Mouse (Mus musculus) heart, embryonic 14.5 days (tissue): ENCODE data around the gene Ttc29. TPM values are rescaled to one million over a fixed set of nuclear protein-coding genes. Genes with fewer than 3 reads are reported as not detected.

Experiments used
- ATAC-seq: fragments of 200-750 bp; cut with Nextera tagmentation; 2 replicates; pipeline ENCODE4 v1.8.0; 2017; ENCODE audit warnings: low read depth, moderate TSS enrichment; ENCODE audit not compliant: insufficient number of reproducible peaks, insufficient read depth, low FRiP score
- H3K27ac ChIP-seq, 2 experiments: fragments of 200-500 bp in 1 of 2; fragments of 300-500 bp in 1 of 2; sonication (generic) in 1 of 2; replicated peaks in 1 of 2; 2 replicates each; pipeline ENCODE4 v1.5.1; 2012 to 2014; ENCODE audit warnings: low read depth in 2 of 2, low read length in 2 of 2, control low read depth in 1 of 2, mild to moderate bottlenecking in 1 of 2, mixed read lengths in 1 of 2; ENCODE audit not compliant: control insufficient read depth in 1 of 2, insufficient read depth in 1 of 2
- H3K27me3 ChIP-seq: fragments of 300-500 bp; sonication (generic); 2 replicates; pipeline ENCODE4 v1.6.1; 2014; ENCODE audit warnings: mild to moderate bottlenecking, low read length, control low read depth; ENCODE audit not compliant: control insufficient read depth, insufficient read depth
- H3K36me3 ChIP-seq: fragments of 300-500 bp; sonication (generic); 2 replicates; pipeline ENCODE4 v1.6.1; 2014; ENCODE audit warnings: mild to moderate bottlenecking, control low read depth, low read length, mixed read lengths; ENCODE audit not compliant: control insufficient read depth, insufficient read depth
- H3K4me1 ChIP-seq, 2 experiments: fragments of 200-500 bp in 1 of 2; fragments of 300-500 bp in 1 of 2; sonication (generic) in 1 of 2; 2 replicates each; pipeline ENCODE4 v1.6.1; 2012 to 2014; ENCODE audit warnings: low read length in 2 of 2, control low read depth in 1 of 2, mixed read lengths in 1 of 2; ENCODE audit not compliant: control insufficient read depth in 2 of 2, insufficient read depth in 2 of 2
- H3K4me2 ChIP-seq: fragments of 300-500 bp; sonication (generic); 2 replicates; pipeline ENCODE4 v1.6.1; 2014; ENCODE audit warnings: mild to moderate bottlenecking, low read length
- H3K4me3 ChIP-seq, 2 experiments: fragments of 200-500 bp in 1 of 2; fragments of 300-500 bp in 1 of 2; sonication (generic) in 1 of 2; 2 replicates each; pipeline ENCODE4 v1.5.1; 2012 to 2014; ENCODE audit warnings: low read length in 2 of 2, mild to moderate bottlenecking in 2 of 2, control low read depth in 1 of 2, low read depth in 1 of 2, moderate library complexity in 1 of 2; ENCODE audit not compliant: control insufficient read depth in 1 of 2, insufficient read depth in 1 of 2
- H3K9ac ChIP-seq: fragments of 300-500 bp; sonication (generic); 2 replicates; pipeline ENCODE4 v1.6.1; 2014; ENCODE audit warnings: mild to moderate bottlenecking, low read length
- H3K9me3 ChIP-seq: fragments of 300-500 bp; sonication (generic); 2 replicates; pipeline ENCODE4 v1.6.1; 2016; ENCODE audit warnings: low read length, control low read depth; ENCODE audit not compliant: control insufficient read depth
- whole genome bisulfite sequencing: fragments of 180-500 bp; shearing (Covaris S2); extraction: QIAGEN DNeasy Blood & Tissue Kit; methylation state at CpG from one replicate; pipeline ENCODE4 v1.1.7; 2014; 5-methylcytosine and 5-hydroxymethylcytosine counted together
- polyA plus RNA-seq: library from polyadenylated mRNA; unstranded; fragments of >200 nt; fragmentation: Nextera tagmentation; extraction: Ambion mirVana; gene quantifications from 2 replicates; pipeline ENCODE4 v1.2.1, GENCODE M21; 2014

Ttc29 gene
- polyA plus RNA-seq, 1 experiment from 2014 or later = not detected

GRCm38 (mm10) chr8:78426455-78426854 lies 213.4 kb downstream of the Ttc29 start:
- no peak for ATAC-seq
- Histone ChIP-seq H3K4me3 (no peak overlapping the region), H3K9me3 (no peaks in the 10 kb centered on the region), H3K27me3 (peaks cover 93% of the 10 kb centered on the region), H3K36me3 (no peaks in the 10 kb centered on the region), H3K4me1 (no peaks in the 10 kb centered on the region), H3K27ac (no peak overlapping the region), H3K9ac (no peak overlapping the region), H3K4me2 (no peak overlapping the region)
- WGBS = 5% methylated on average over 10 of the region's 10 CpGs

DNA sequence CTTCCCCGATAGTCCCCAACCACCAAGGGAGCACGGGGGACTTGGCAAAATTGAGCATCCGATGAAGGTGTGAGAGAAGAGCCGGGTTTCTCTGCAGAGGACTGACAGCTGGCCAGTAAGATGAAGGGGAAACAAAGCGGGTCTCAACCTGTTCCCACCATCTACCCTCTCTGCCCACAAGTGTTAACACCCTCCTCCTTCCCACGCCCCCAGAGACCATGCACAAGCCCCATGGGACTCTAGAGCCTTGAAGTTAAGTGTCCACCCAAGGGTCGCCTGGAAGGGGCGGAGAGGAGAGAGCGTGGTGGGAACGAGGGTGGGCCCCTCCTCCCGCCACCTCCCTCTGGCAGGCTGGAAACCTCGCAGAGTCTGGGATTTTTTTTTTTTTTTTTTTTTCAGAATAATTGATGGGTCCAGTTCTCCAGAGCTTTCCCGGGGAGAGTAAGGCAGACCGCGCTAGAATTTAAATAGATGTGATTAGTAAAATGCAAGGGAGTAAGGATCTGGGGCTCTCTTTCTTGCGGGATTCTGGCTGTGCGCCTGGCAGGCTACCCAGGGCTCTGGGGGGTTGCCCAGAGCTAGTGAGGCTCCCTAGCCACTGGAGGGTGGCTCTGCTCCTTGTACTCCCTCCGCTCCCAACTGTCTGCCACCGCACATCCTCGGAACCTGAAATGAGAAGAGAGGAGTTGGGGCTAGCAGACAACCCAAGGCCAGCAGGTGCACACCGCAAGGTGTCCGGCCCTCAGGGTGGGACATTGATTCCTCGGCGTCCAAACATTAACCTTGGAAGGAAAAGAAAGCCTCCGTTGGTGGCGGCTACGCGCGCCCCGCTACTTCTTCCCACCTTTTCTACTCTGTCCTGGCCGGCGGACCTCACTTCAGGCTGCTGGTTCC lies 214.0 kb downstream of the Ttc29 start:
- H3K36me3 ChIP-seq = no peaks in the 10 kb centered on the region
- no peak overlapping the region for H3K4me2 ChIP-seq
- 2% methylated on average over 32 of the region's 32 CpGs for WGBS
- no peaks in the 10 kb centered on the region for H3K9me3 ChIP-seq
- H3K9ac ChIP-seq = no peak overlapping the region
- H3K4me1 ChIP-seq = no peaks in the 10 kb centered on the region
- no peak overlapping the region for H3K27ac ChIP-seq
- peaks cover 93% of the 10 kb centered on the region for H3K27me3 ChIP-seq
- ATAC-seq = no peak
- H3K4me3 ChIP-seq = no peak overlapping the region

DNA sequence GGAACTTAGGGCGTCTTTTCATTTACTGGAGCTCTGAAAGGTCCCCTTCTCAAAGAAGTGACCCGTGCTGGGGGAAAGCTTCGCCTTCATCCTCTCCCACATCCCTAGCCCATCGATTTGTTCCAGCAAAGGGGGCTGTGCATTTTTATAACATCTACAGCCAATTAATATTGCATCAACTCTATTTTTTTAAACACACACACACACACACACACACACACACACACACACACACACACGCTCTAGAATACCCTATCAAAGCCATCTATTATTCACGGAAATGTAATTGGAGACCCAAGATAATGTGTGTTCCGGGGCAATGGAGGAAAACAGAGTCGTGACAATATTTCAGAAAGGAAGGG lies 214.7 kb downstream of the Ttc29 start:
- under 1% methylated on average over 8 of the region's 8 CpGs for WGBS

GRCm38 (mm10) chr8:78428148-78428547 lies 215.1 kb downstream of the Ttc29 start:
- Histone ChIP-seq H3K27me3 (peaks cover 92% of the 10 kb centered on the region), H3K9me3 (no peaks in the 10 kb centered on the region), H3K4me2 (no peak overlapping the region)

More for the DNA sequence above, 214.7 kb downstream of the Ttc29 start:
- no peaks in the 10 kb centered on the region for H3K36me3 ChIP-seq
- no peaks in the 10 kb centered on the region for H3K9me3 ChIP-seq
- no peak for ATAC-seq
- H3K4me1 ChIP-seq = no peaks in the 10 kb centered on the region
- H3K9ac ChIP-seq = no peak overlapping the region
- peaks cover 93% of the 10 kb centered on the region for H3K27me3 ChIP-seq
- no peak overlapping the region for H3K4me3 ChIP-seq
- no peak overlapping the region for H3K27ac ChIP-seq
- H3K4me2 ChIP-seq = no peak overlapping the region

GRCm38 (mm10) chr8:78431356-78431755 lies 218.3 kb downstream of the Ttc29 start:
- WGBS = 3% methylated on average over 4 of the region's 4 CpGs
- H3K4me2 ChIP-seq = no peak overlapping the region
- ATAC-seq = no peak
- H3K4me1 ChIP-seq = peaks cover 4 to 10% of the 10 kb centered on the region in 2 experiments; a peak in 3 of 4 replicates
- no peak overlapping the region for H3K9ac ChIP-seq
- no peak overlapping the region for H3K4me3 ChIP-seq
- H3K27ac ChIP-seq = no peak overlapping the region
- H3K9me3 ChIP-seq = no peaks in the 10 kb centered on the region
- no peaks in the 10 kb centered on the region for H3K36me3 ChIP-seq
- H3K27me3 ChIP-seq = peaks cover 94% of the 10 kb centered on the region

More at GRCm38 (mm10) chr8:78428148-78428547, 215.1 kb downstream of the Ttc29 start:
- Histone ChIP-seq H3K36me3 (no peaks in the 10 kb centered on the region), H3K4me1 (no peaks in the 10 kb centered on the region), H3K9ac (no peak overlapping the region), H3K4me3 (no peak overlapping the region), H3K27ac (no peak overlapping the region)
- WGBS = 8% methylated on average over 11 of the region's 11 CpGs
- ATAC-seq = no peak

DNA sequence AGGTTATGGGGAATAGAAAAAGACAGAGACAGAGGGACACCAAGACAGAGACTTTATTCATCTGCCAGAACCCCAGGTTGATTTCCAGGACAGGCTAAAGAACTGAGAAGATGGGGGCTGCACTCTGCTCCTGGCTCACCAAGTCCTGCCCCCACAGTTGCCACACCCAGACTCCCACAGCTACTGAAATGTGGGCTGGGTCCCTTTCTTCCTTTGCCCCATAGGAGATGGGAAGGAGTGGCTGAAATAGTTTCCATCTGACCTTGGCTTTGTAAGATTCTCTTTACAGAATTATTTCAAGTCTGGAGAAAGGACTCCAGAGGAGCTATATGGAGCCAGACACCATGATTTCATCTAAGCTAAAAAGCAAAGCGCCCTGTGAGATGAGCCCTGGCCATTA lies 219.4 kb downstream of the Ttc29 start:
- Histone ChIP-seq H3K9ac (no peak overlapping the region), H3K27me3 (peaks cover 94% of the 10 kb centered on the region), H3K4me2 (no peak overlapping the region), H3K27ac (no peak overlapping the region), H3K36me3 (no peaks in the 10 kb centered on the region), H3K9me3 (no peaks in the 10 kb centered on the region), H3K4me1 (peaks cover 4 to 18% of the 10 kb centered on the region in 2 experiments; a peak in 3 of 4 replicates), H3K4me3 (no peak overlapping the region)
- WGBS = 13% methylated on average over 1 of the region's 1 CpGs
- no peak for ATAC-seq

GRCm38 (mm10) chr8:78433318-78433717 lies 220.2 kb downstream of the Ttc29 start:
- no peak overlapping the region for H3K4me3 ChIP-seq
- WGBS = 25% methylated on average over 5 of the region's 5 CpGs

More at GRCm38 (mm10) chr8:78433318-78433717, 220.2 kb downstream of the Ttc29 start:
- peaks cover 94% of the 10 kb centered on the region for H3K27me3 ChIP-seq
- no peak for ATAC-seq
- no peak overlapping the region for H3K4me2 ChIP-seq
- no peak overlapping the region for H3K9ac ChIP-seq
- H3K4me1 ChIP-seq = peaks cover 6 to 18% of the 10 kb centered on the region in 2 experiments; a peak in 3 of 4 replicates
- no peaks in the 10 kb centered on the region for H3K36me3 ChIP-seq
- no peaks in the 10 kb centered on the region for H3K9me3 ChIP-seq
- no peak overlapping the region for H3K27ac ChIP-seq
